Mouse (Mus musculus): ENCODE results near the gene Gm29797. TPM values are rescaled to one million over a fixed set of nuclear protein-coding genes. Genes with fewer than 3 reads are reported as not detected.

The Gm29797 gene
- not detected for polyA plus RNA-seq (2017; shearing (Covaris generic))

DNA sequence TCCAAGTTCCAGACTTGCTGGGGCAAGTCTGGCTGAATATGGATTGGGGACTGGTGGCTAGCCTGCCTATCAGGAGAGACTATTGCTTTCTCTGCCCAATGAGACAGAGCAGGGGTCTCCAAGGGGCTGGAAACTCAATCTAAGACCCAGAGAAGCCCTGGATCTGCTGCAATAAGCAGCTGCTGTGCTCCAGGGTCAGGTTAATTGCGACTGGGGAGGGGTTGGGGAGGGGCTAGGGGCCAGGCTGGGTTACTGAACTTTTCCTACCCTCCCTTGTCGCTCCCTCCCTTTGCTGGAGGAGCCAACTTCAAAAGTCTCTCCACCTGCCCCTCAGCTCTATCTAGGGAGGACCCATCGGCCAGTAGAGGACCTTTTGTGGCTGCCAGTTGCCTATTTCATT is at the start of gene Gm29797:
Gm29797 (plus strand) TSS at position 301 of the 400 bp plus-strand sequence.

GRCm38 (mm10) chr2:181671326-181671725 is 14.5 kb downstream of the Gm29797 start, which contains the start of gene Sox18:
TSS of gene Sox18 (minus strand) at chr2:181671640.

GRCm38 (mm10) chr2:181679951-181680715 is 23.3 kb downstream of the Gm29797 start, which contains the start of gene Tcea2:
TSS of gene Tcea2 (plus strand) at chr2:181680310.

GRCm38 (mm10) chr2:181693339-181694280 is 36.8 kb downstream of the Gm29797 start, which contains the start of gene Rgs19:
TSS of gene Rgs19 (minus strand) at chr2:181693977.

DNA sequence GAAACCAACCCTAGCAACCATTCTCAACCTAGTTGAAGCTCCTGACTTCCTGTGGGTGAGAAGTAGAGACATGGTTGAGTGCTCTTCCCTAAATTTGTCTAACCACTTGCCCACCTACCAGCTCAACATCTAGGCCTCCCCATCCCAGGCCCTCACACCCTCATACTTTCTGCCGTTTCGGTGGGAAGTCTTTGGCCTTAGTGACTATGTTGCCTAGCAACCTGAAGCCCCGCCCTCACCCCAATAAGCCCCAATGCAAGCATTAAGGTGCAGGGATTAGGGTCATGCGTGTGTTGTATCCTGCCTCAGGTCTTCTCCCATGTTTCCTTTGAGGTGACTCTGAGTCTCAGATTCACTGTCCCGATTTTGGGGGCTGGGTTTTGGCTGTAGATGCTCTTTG is 41.4 kb downstream of the Gm29797 start, which contains the start of gene Lkaaear1:
Lkaaear1 (minus strand) TSS at position 202 of the 400 bp plus-strand sequence.

Other genes starting within 250 kb of the Gm29797 start
- gene Zbtb46, start 197.6 kb upstream of the Gm29797 start, polyA plus RNA-seq (2017; shearing (Covaris generic)): 16.9 TPM
- not detected for gene Abhd16b, start 163.8 kb upstream of the Gm29797 start, polyA plus RNA-seq (2017; shearing (Covaris generic))
- 90.8 TPM for gene Tpd52l2, start 159.9 kb upstream of the Gm29797 start, polyA plus RNA-seq (2017; shearing (Covaris generic))
- gene Dnajc5, start 136.5 kb upstream of the Gm29797 start, polyA plus RNA-seq (2017; shearing (Covaris generic)): 138 TPM
- gene Uckl1, start 72.1 kb upstream of the Gm29797 start, polyA plus RNA-seq (2017; shearing (Covaris generic)): 113 TPM
- gene Prpf6, start 65.2 kb upstream of the Gm29797 start, polyA plus RNA-seq (2017; shearing (Covaris generic)): 97.7 TPM
- gene Zfp512b, start 64.2 kb upstream of the Gm29797 start, polyA plus RNA-seq (2017; shearing (Covaris generic)): 26.2 TPM
- 14.5 TPM for gene Samd10, start 57.8 kb upstream of the Gm29797 start, polyA plus RNA-seq (2017; shearing (Covaris generic))
- gene Sox18, start 14.6 kb downstream of the Gm29797 start, polyA plus RNA-seq (2017; shearing (Covaris generic)): not detected
- 21.5 TPM for gene Tcea2, start 23.3 kb downstream of the Gm29797 start, polyA plus RNA-seq (2017; shearing (Covaris generic))
- gene Rgs19, start 36.9 kb downstream of the Gm29797 start, polyA plus RNA-seq (2017; shearing (Covaris generic)): 102 TPM
- gene Lkaaear1, start 41.4 kb downstream of the Gm29797 start, polyA plus RNA-seq (2017; shearing (Covaris generic)): not detected
- gene Oprl1, start 58.0 kb downstream of the Gm29797 start, polyA plus RNA-seq (2017; shearing (Covaris generic)): 0.12 TPM
- not detected for gene Myt1, start 106.3 kb downstream of the Gm29797 start, polyA plus RNA-seq (2017; shearing (Covaris generic))
- 60.8 TPM for gene Pcmtd2, start 180.8 kb downstream of the Gm29797 start, polyA plus RNA-seq (2017; shearing (Covaris generic))
- 17.6 TPM for gene Polr3k, start 207.3 kb downstream of the Gm29797 start, polyA plus RNA-seq (2017; shearing (Covaris generic))